Mouse (Mus musculus): ENCODE data around the gene Rasl10b.

DNA sequence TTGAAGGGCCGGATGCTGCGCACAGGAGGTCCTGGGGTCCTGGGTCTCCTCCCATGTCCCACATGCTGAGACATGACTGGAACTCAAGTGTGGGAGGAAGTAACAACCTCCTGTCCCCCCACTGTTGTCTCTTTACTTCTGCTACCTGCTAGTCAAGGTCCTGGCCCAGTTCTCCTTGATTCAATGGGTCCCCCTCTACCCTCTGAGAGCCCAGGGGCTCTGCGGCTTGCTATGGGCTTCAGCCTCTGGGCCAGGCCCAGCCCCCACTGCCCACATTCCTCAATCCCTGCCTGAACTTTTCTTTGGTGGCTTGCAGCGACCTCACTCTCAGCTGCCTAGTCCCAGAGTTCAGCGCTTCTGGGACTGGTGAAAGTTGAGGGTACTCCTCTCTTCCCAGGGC lies 20.4 kb downstream of the Rasl10b start, which contains the start of gene Gas2l2:
- TF ChIP-seq CTCF (IDR thresholded peaks at IDR 0.05; ENCODE audit: extremely low read depth, insufficient read depth, insufficient read length, insufficient replicate concordance): no peak
- TF ChIP-seq POLR2A (IDR thresholded peaks at IDR 0.05; ENCODE audit: low read depth, low read length): no peak

Measured in spleen, adult 2 months (tissue).